Mouse (Mus musculus) bone marrow macrophage, adult 2 months (primary cell): Measurements from ENCODE around the gene Ttc21a. TPM values are rescaled to one million over a fixed set of nuclear protein-coding genes. Genes with fewer than 3 reads are reported as not detected.
A peak's percentile ranks its signal among the peaks of the same experiment; 100 is the strongest.

Experiments
- H3K27ac ChIP-seq: 2 replicates; pipeline ENCODE4 v1.5.1; 2012; ENCODE audit warnings: low read depth, low read length; ENCODE audit not compliant: insufficient read depth
- H3K4me1 ChIP-seq: 2 replicates; pipeline ENCODE4 v1.6.1; 2012; ENCODE audit warnings: low read length; ENCODE audit not compliant: control insufficient read depth, insufficient read depth
- H3K4me3 ChIP-seq: 2 replicates; pipeline ENCODE4 v1.5.1; 2012; ENCODE audit warnings: mild to moderate bottlenecking, low read length, moderate library complexity; ENCODE audit not compliant: insufficient read depth
- CTCF ChIP-seq: IDR thresholded peaks from 2 replicates; pipeline ENCODE4 v1.5.1; 2012; ENCODE audit warnings: low read depth, mild to moderate bottlenecking, low read length, moderate library complexity
- POLR2A ChIP-seq: IDR thresholded peaks from 2 replicates; pipeline ENCODE4 v1.6.1; 2012; ENCODE audit warnings: mild to moderate bottlenecking, low read depth, low read length, borderline replicate concordance
- polyA plus RNA-seq: library from polyadenylated mRNA; stranded (reverse); fragments of >200 nt; gene quantifications from 2 replicates; pipeline ENCODE4 v1.2.4, GENCODE M21; 2012; ENCODE audit not compliant: missing spikeins, insufficient read depth, insufficient read length

The Ttc21a gene
- polyA plus RNA-seq, 1 experiment: 0.27 TPM

DNA sequence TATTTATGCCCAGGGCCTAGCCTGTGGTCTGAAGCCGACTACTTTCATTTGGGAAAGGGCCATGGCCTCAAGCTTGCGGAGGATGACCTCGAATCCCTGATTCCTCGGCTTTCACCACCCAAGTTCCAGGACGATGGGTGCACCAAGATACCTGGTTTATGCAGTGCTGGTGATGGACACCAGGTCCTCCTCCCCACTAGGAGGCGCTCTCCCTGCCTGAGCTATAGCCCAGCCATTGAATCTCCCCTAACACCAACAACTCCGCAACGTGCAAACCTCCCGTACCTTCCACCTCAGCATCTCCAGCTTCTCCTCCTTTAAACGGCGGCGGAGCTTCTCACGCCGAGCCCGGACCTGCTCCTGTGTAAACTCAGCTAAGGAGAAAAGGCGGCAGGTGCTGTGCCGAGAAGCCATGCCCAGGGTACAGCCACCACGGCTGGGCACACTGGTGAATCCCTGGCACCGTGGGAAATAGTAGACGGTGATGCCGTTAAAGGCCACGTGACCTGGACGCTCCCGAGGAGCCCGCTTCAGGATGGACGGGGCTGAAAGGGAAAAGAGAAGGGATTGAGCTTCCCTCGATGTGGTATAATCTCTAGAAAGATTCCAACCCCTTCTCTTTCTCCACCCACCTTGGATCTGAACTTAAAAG, 36.6 kb downstream of the Ttc21a start:
- Histone ChIP-seq H3K4me3 (no peak overlapping the region), H3K4me1 (peaks cover 27% of the 10 kb centered on the region), H3K27ac (no peak overlapping the region)
- TF ChIP-seq POLR2A (no peak), CTCF (peak; percentile 62)

DNA sequence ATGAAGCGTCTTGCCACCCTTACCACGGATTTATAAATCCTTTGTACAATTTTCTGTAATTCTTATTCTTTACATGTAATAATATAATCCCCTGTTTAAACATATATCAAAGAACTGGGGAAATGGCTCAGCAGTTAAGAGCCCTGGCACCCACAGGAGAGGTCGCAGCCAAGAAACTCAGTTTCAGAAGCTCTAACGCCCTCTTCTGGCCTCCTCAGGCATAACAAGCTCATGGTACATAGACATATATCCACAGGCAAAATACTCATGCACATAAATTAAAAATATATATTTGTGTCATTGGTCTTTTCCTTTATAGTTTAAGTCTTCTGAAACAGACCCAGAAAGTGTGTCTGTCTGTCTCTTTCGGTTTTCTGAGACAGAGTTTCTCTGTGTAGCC, 37.2 kb downstream of the Ttc21a start:
- Histone ChIP-seq H3K4me3 (no peak overlapping the region), H3K27ac (no peak overlapping the region), H3K4me1 (peaks cover 31% of the 10 kb centered on the region)
- no peak for TF ChIP-seq POLR2A
- TF ChIP-seq CTCF: peak; percentile 43; the same call in 1 of the 2 replicates

DNA sequence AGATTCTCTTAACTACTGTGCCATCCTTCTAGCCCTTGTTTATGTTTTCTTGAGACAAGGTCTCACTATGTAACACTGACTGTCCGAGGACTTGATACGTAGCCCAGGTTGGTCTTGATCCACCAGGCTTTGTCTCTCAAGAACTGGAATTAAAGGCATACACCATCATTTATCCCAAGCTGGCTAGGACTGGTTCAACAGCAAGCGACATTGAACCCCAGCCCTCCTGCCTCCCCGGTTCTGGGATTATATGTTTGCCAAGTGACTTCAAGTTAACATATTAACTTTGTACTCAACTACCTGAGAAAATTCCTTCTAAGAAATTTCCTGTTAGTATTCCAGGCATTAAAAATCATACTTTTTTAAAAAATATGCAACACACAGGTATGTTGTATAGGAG, 37.9 kb downstream of the Ttc21a start:
- Histone ChIP-seq H3K4me1 (peaks cover 35% of the 10 kb centered on the region), H3K27ac (no peak overlapping the region), H3K4me3 (no peak overlapping the region)
- no peak for TF ChIP-seq CTCF
- TF ChIP-seq POLR2A: no peak

DNA sequence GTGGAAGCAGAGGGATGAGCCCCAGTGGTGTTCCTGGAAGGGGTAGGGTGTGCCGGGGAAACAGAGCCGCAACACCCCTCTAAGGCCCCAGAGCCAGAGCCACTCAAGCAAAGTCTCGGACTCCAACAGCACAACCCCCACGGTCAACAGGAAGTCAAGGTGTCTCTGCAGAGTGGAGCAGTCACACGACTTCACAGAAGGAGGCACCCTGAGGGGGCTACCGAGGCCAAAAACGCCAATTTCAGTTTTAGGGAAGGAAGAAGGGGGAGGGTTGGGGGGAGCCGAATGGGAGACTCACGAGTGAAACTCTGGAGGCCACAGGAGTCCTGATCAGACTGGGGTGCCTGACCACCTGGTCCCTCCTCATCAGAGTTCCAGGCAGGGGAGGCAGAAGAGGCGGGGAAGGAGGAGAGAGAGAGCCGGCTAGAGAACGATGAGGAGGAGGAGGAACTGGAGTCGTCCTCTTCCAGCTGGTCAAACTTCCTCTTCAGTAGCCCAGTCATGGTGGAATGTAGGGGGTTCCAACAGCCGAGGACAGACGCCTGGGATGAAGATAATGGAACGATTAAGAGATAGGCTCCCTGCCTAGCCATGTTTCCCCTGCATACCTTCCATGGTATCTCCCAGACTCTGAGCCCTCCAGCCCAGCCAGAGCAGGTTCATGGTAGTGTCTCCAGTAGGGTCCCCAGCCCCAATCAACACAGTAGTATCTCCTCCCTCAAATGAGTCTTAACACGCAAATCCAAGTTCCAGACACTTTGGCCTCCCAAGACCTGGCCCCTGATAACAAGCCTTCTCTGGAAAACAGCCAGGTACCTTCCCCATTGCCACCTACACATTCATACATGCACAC, 39.5 kb downstream of the Ttc21a start:
- Histone ChIP-seq H3K27ac (peak overlapping the region; percentile 26), H3K4me3 (peak overlapping the region; percentile 49), H3K4me1 (peaks cover 44% of the 10 kb centered on the region)
- TF ChIP-seq POLR2A: no peak
- no peak for TF ChIP-seq CTCF

DNA sequence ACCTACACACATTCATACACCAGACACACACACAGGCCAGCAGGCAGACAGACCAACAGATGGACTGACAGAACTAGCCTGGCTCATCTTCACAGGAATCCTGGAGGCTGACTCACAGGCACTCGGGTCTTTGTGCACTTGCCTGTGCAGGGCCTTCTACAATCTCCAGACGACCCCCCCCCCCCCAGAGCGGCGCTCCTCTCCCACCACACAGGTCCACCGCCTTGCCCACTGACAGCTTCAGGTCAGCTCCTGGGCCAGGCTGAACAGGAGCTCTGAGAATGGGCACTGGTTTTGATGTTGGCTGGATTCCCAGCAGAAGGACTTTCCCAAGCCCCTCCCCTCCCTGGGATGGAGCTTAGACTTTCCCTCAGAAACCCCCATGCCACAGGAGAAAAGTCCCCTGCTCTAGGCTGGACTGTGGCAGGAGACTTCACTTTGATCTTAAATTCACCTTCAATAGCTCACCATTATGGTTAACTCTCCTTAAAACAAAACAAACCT, 40.2 kb downstream of the Ttc21a start:
- Histone ChIP-seq H3K4me1 (peaks cover 46% of the 10 kb centered on the region), H3K27ac (peak overlapping the region; percentile 26; the same call in 1 of the 2 replicates), H3K4me3 (no peak overlapping the region; the same call in 1 of the 2 replicates)
- TF ChIP-seq POLR2A (no peak), CTCF (no peak)

DNA sequence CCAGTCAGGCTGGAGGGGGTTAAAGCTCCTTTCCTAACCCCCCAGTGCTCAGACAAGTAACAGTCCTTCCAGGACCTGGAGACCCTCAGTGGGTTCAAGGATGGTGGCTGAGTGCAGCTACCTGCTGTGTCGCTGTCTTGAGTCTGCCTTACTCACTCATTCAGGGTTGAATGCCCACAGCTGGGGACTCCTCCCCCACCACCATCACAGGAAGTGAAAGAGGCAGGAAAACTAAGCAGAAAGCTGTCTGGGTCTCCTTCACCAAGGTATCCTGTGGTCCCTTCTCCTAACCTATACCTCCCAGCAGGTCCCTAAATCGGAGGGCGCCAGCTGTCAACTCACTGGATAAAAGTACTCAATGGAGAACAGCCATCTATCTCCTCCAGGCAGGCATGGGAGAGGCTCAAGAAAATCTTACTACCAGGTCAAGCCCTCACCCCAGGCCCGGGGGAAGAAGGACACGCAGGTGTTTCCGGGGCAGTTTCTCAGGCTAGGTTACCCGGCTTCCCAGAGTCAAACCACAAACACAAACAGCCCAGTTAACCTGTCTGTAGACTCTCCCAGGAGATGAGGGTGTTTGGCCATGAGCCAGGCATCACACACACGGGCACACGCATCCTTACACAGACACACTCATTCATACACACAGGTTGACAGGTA, 40.9 kb downstream of the Ttc21a start:
- no peak overlapping the region for H3K4me3 ChIP-seq
- peaks cover 46% of the 10 kb centered on the region for H3K4me1 ChIP-seq
- TF ChIP-seq POLR2A: no peak
- no peak for TF ChIP-seq CTCF
- H3K27ac ChIP-seq: no peak overlapping the region

DNA sequence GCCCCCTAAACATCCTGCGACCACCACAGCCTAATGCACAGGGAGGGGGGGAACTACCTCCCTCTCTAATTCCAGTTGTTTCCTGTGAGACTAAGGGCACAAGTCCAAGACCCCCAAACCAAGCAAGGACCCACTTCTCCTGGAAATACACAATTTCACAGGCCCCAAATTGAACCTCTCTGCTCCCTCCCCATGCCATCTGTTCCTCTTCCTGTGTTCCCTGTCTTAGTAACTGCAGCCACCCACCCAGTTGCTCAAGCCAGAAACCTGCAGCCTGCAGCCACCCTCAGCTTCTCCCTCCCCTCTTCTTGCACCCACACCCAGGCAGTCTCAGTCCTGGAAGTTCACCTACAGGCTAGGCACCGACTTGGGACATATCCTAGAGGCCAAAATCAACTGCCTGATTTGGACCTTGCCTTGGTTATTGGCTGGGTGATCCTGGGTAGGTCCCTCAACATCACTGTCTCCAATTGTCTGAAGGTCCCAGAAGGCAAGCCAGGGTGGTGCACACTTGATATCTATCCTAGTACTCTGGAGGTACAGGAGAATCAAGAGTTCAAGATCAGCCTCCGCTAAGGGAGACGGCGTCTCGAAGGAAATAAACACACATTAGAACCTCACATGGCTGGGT, 41.5 kb downstream of the Ttc21a start:
- H3K4me1 ChIP-seq: peaks cover 46% of the 10 kb centered on the region
- no peak overlapping the region for H3K4me3 ChIP-seq
- H3K27ac ChIP-seq: no peak overlapping the region
- TF ChIP-seq POLR2A: no peak
- TF ChIP-seq CTCF: no peak

DNA sequence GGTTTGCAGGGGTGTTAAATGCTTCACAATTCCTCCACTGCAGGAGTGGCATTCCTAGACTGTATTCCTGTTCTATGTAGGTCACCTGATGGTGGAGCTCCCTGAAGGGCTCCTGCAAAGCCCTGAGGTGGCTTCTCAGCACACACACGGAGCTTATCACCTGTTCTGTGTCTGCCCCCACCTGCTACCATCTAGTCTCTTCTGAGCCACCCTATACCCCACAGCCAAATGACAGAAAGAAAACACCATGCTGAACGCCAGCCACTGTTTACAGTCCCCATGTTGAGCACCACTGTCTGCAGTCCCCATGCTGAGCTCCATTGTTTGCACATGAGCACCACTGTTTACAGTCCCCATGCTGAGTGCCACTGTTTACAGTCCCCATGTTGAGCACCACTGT, 42.3 kb downstream of the Ttc21a start:
- Histone ChIP-seq H3K4me1 (peaks cover 48% of the 10 kb centered on the region), H3K27ac (no peak overlapping the region), H3K4me3 (no peak overlapping the region)
- TF ChIP-seq CTCF: no peak
- TF ChIP-seq POLR2A: no peak

DNA sequence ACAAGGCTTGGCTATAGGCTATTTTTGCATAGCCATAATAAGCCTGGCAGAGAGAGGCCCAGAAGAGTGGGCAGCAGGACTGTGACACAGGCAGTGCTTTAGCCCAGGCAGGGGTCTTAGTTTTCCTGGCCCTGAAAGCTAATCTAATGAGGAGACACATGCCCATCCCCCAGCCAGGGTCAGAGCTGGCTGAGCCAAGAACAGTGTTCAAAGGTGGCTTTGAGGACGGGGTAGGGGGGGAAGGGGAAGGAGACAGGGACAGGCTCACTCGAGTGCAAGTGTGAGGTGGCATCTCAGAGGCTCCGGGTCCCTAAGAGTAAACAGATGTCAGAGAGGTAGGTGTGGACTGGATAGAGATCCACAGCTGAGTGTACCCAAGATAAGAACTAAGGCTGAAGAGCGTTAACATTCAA, 43.4 kb downstream of the Ttc21a start:
- H3K27ac ChIP-seq: peak overlapping the region; percentile 95
- peak overlapping the region; percentile 52; the same call in 1 of the 2 replicates for H3K4me3 ChIP-seq
- no peak for TF ChIP-seq POLR2A
- TF ChIP-seq CTCF: no peak
- H3K4me1 ChIP-seq: peaks cover 48% of the 10 kb centered on the region
